Mouse (Mus musculus) C2C12 (cell line): ENCODE results near the gene Vgll4. TPM values are rescaled to one million over a fixed set of nuclear protein-coding genes. Genes with fewer than 3 reads are reported as not detected.
"Not testable (repeated sequence)": the region's sequence is repeated elsewhere in the genome, so short reads cannot be mapped to it uniquely, and the experiment has no call there.

Experiments
- H3K27me3 ChIP-seq: one replicate; pipeline ENCODE4 v1.6.1; 2011; ENCODE audit not compliant: control insufficient read depth, insufficient read depth, insufficient read length
- H3K36me3 ChIP-seq: one replicate; pipeline ENCODE4 v1.6.1; 2011; ENCODE audit not compliant: control insufficient read depth, insufficient read depth
- H3K4me3 ChIP-seq: one replicate; pipeline ENCODE4 v1.5.1; 2011; ENCODE audit warnings: mild to moderate bottlenecking, control low read depth; ENCODE audit not compliant: poor library complexity, insufficient read depth, severe bottlenecking
- H3K79me2 ChIP-seq: one replicate; pipeline ENCODE4 v1.6.1; 2011; ENCODE audit not compliant: control insufficient read depth, insufficient read depth
- H3K79me3 ChIP-seq: one replicate; pipeline ENCODE4 v1.6.1; 2011; ENCODE audit warnings: low read depth, control low read depth
- H3ac ChIP-seq: one replicate; pipeline ENCODE3; 2011; ENCODE audit warnings: low read depth; ENCODE audit not compliant: control insufficient read depth, insufficient read length
- CEBPB ChIP-seq: IDR thresholded peaks from one replicate; pipeline ENCODE4 v1.6.1; 2011; ENCODE audit warnings: low read depth, mild to moderate bottlenecking, control low read depth, moderate library complexity
- CTCF ChIP-seq: IDR thresholded peaks from one replicate; pipeline ENCODE4 v1.5.1; 2011; ENCODE audit not compliant: control insufficient read depth, insufficient read depth, insufficient read length
- FOSL1 ChIP-seq: IDR thresholded peaks from one replicate; pipeline ENCODE4 v1.8.0; 2011; ENCODE audit warnings: mild to moderate bottlenecking, low read length; ENCODE audit not compliant: poor library complexity, insufficient read depth, severe bottlenecking
- MAX ChIP-seq: IDR thresholded peaks from one replicate; pipeline ENCODE4 v1.6.1; 2011; ENCODE audit warnings: mild to moderate bottlenecking, control low read depth
- MYOD1 ChIP-seq: IDR thresholded peaks from one replicate; pipeline ENCODE4 v1.6.1; 2011; ENCODE audit warnings: low read depth; ENCODE audit not compliant: control insufficient read depth, insufficient read length
- MYOG ChIP-seq: IDR thresholded peaks from one replicate; pipeline ENCODE4 v1.6.1; 2011; ENCODE audit not compliant: control insufficient read depth, insufficient read length; ENCODE audit errors: extremely low read depth
- USF1 ChIP-seq: IDR thresholded peaks from one replicate; pipeline ENCODE4 v1.6.1; 2011; ENCODE audit warnings: low read depth, mild to moderate bottlenecking, control low read depth, moderate library complexity
- polyA plus RNA-seq: library from polyadenylated mRNA; unstranded; fragments of >200 nt; fragmentation: generic; extraction: Trizol; gene quantifications from one replicate; pipeline ENCODE4 v1.2.1, GENCODE M21; 2012; ENCODE audit warnings: missing spikeins

Gene Vgll4
- polyA plus RNA-seq, 1 experiment: 30.7 TPM

DNA sequence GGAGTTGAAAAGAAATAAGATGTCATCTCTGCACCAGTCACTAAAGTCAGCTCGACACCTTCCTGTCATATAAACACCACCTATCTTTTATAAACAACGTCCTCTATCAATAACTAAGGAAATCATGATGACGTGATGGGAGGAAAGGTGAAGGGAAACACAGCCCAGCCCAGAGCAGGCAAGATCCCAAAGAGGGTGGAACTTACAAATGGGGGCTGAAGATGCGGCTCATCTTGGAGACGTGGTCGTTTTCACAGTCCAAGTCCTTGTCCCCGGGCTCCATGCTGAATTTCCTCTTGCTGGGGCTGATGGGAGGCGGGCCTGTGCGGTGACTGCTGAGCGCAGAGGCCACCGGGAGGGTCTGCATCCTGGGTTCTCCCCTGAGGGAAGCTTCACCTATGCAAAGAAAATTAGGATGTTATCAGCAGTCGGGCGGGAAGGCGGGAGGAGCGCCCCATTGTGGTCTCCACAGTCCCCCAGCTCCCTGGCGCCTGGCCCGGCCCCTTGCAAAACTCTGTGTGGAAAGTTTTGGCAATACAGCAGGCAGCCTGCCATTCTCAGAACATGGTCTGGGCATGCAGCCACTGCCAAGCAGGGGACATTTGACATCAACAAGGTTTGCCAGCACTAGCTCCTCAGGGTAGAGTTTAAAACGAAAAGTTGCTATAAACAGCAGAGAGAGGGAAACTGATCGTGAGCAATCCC, 79.2 kb downstream of the Vgll4 start:
- H3K79me3 ChIP-seq: peaks cover 63% of the 10 kb centered on the region
- no peak overlapping the region for H3ac ChIP-seq
- H3K79me2 ChIP-seq: peaks cover 89% of the 10 kb centered on the region
- peaks cover 24% of the 10 kb centered on the region for H3K36me3 ChIP-seq
- no peaks in the 10 kb centered on the region for H3K27me3 ChIP-seq
- H3K4me3 ChIP-seq: no peak overlapping the region
- no peak for TF ChIP-seq USF1
- TF ChIP-seq CEBPB: peak; percentile 68

DNA sequence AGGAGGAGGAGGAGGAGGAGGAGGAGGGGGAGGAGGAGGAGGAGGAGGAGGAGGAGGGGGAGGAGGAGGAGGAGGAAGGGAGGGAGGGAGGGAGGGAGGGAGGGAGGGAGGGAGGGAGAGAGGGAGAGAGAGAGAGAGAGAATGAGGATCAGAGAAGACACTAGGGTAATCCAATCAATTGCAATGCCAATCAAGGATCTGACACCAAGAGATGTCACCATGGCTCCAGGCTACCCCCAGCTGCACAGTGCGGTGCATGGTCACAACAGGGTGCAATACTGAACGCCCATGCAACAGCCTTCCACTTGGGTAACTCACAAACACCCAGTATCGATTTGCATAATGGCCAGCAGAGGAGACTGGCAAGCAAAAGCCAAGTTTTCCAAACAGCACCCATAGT, 79.8 kb downstream of the Vgll4 start:
- Histone ChIP-seq H3K79me2 (peaks cover 89% of the 10 kb centered on the region), H3K79me3 (peaks cover 64% of the 10 kb centered on the region), H3K36me3 (peaks cover 27% of the 10 kb centered on the region)

DNA sequence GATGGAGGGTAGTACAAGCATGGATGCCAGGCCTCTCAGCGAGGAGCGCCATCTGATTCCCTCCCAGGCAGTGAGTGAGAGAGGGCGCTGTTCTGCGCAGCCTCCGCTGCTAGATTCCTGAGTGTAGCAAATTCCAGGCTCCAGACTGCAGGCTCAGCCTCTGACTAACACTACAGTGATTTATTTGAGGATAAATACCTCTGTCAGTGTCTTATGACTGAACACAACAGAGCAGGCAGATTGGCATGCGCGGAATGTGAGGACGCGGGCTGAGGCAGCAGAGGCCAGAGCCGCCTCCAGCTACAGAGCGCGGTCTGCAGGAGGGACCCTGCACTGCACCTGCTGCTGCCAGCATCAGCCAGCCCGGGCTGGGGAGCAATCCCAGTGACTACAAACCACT, 80.9 kb downstream of the Vgll4 start:
- Histone ChIP-seq H3K79me3 (peaks cover 71% of the 10 kb centered on the region), H3K36me3 (peaks cover 27% of the 10 kb centered on the region), H3ac (no peak overlapping the region), H3K27me3 (no peaks in the 10 kb centered on the region), H3K4me3 (no peak overlapping the region), H3K79me2 (peaks cover 89% of the 10 kb centered on the region)
- TF ChIP-seq CEBPB (no peak), CTCF (peak; percentile 81), MYOD1 (peak; percentile 88), MYOG (no peak), FOSL1 (peak; percentile 50), MAX (peak; percentile 13), USF1 (peak; percentile 14)

More for the DNA sequence above, 79.8 kb downstream of the Vgll4 start:
- not testable (repeated sequence) for H3K27me3 ChIP-seq, H3K4me3 ChIP-seq, H3ac ChIP-seq

DNA sequence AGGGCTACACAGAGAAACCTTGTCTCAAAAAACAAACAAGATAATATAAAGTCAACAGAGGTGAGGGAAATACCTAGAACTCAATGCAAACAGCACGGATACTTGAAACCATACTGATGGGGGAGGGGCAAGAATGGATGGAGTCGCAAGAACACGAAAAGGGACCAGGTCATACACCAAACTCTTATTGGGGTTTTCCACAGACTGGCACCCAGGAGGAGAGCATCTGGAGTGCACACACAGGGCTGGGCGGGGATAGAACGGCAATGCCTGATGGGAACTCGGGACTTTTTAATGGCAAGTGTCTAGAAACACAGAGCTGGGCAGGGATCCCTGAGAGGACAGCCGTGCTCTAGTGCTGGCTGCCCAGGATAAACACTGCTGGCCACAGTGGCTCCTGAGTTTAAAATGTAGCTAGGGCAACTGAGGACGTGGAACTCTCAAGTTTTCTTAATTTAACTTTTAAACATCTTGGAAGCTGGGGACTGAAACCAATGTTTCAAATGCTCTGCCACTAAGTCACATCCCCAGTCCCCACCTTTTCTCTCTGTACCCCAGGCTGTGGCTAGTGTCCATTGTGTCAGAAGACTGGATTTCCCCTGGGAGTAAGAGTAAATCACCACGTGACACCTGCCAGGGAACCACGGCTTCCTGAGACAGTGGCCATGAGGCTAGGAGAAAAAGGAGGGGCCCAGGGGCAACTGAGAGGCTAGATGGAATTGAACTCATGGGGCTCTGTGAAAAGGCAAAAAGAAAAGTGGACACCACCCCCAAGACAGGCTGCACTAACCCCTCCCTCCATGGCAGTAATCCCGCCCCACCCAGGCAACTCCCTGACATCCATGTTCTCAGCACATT, 83.1 kb downstream of the Vgll4 start:
- peaks cover 73% of the 10 kb centered on the region for H3K79me3 ChIP-seq
- TF ChIP-seq CTCF (no peak), CEBPB (no peak), MYOD1 (no peak), USF1 (no peak), MAX (no peak), MYOG (no peak), FOSL1 (no peak)
- H3K79me2 ChIP-seq: peaks cover 89% of the 10 kb centered on the region
- no peak overlapping the region for H3ac ChIP-seq
- no peaks in the 10 kb centered on the region for H3K27me3 ChIP-seq
- no peak overlapping the region for H3K4me3 ChIP-seq
- peaks cover 31% of the 10 kb centered on the region for H3K36me3 ChIP-seq

DNA sequence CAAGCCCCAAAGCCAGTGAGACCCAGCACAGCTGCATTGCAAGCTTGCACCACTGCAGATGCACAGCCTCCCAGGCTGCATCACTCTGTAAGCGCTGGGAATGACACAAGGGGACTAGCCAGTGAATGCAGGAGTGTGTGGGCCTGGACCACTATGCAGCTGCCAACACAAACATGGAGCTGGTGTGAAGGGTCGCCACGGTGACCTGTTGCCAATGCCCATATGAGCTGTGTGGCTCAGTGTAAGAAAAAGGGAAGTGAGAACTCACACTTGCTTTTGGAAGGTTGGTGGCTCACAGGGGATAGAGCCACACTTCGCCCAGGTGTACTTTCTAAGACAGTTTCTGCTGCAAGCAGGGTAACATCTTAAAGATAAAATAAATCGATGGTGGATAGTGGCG, 83.8 kb downstream of the Vgll4 start:
- Histone ChIP-seq H3K27me3 (no peaks in the 10 kb centered on the region), H3ac (no peak overlapping the region), H3K79me3 (peaks cover 75% of the 10 kb centered on the region), H3K79me2 (peaks cover 89% of the 10 kb centered on the region), H3K36me3 (peaks cover 31% of the 10 kb centered on the region), H3K4me3 (no peak overlapping the region)
- no peak for TF ChIP-seq FOSL1
- TF ChIP-seq CEBPB: no peak
- TF ChIP-seq MYOG: no peak
- TF ChIP-seq MYOD1: no peak
- no peak for TF ChIP-seq USF1
- no peak for TF ChIP-seq MAX
- no peak for TF ChIP-seq CTCF

DNA sequence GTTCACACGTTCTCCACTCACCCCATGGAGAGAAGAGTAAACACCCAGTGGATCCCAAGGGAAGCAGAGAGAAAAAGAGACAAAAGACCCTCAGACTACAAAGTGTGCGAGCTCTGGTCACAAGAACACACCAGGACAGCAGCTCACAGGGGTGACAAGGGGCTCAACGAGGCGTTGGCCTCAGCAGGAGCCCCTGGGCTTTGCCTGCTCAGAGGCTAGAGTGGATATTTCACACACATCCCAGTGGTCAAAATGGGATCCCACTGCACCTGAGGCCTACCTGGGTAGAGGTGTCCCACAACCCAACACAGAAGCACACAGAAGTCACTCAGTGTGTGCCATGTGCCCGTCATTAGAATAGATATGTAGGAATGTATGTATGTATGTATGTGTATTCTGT, 84.7 kb downstream of the Vgll4 start:
- peaks cover 80% of the 10 kb centered on the region for H3K79me3 ChIP-seq
- no peaks in the 10 kb centered on the region for H3K27me3 ChIP-seq
- H3K79me2 ChIP-seq: peaks cover 90% of the 10 kb centered on the region
- no peak overlapping the region for H3ac ChIP-seq
- TF ChIP-seq MYOG (no peak), MAX (no peak), USF1 (no peak), CTCF (no peak), MYOD1 (no peak), CEBPB (no peak), FOSL1 (no peak)
- H3K36me3 ChIP-seq: peaks cover 31% of the 10 kb centered on the region
- H3K4me3 ChIP-seq: no peak overlapping the region
